Mouse (Mus musculus): ENCODE data around the gene Dnajc3. TPM values are rescaled to one million over a fixed set of nuclear protein-coding genes. Genes with fewer than 3 reads are reported as not detected.
A peak's percentile ranks its signal among the peaks of the same experiment; 100 is the strongest.

Gene Dnajc3
- polyA plus RNA-seq, 1 experiment from 2014 or later: 37.7 TPM

DNA sequence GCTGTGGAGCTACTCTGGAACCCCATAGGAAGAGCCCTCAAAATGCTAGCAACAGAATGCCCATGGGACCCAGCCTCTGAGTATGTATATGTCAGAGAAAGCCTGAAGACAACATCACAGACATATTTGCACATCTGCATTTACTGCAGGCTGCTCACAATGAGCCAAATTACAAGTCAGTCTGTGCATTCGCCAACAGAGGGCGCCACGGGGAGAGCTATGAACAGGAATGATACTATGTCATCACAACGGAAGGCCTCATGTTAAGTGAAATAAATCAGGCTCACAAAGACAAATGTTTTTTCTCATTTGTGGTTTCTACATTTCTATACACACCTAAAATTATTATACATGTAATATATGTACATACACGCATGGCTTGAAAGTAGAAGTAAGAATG lies 88.1 kb downstream of the Dnajc3 start:
- no peak for ATAC-seq
- WGBS (ENCODE audit: insufficient replicate concordance): 56% methylated on average over 5 of the region's 5 CpGs
- H3K27ac ChIP-seq: no peak overlapping the region
- H3K36me3 ChIP-seq: no peaks in the 10 kb centered on the region; the same call in 1 of the 2 replicates
- no peak overlapping the region for H3K4me3 ChIP-seq
- H3K9ac ChIP-seq: no peak overlapping the region
- H3K9me3 ChIP-seq (replicated peaks): no peaks in the 10 kb centered on the region
- no peaks in the 10 kb centered on the region for H3K27me3 ChIP-seq (replicated peaks)
- H3K4me2 ChIP-seq: no peak overlapping the region
- no peaks in the 10 kb centered on the region for H3K4me1 ChIP-seq

DNA sequence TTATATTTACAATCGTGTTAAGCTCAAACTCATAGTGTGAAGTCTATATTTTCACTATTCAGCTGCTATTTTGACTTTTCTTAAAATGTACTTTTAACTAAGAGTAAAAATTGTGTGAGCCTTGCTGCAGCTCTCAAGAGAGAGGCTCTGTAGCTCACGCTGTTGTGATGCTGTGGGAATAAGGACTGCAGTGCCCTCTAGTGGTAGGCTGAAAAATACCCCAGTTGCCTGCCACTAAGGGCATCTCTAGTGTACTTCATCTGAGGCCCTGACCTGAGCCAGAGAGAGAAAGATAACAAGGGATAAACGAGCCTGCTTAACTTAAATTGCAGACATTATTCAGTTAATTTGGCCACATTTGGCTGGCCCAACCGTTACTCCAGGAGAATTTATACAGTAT lies 89.4 kb downstream of the Dnajc3 start:
- no peak overlapping the region for H3K9ac ChIP-seq
- WGBS (ENCODE audit: insufficient replicate concordance): 28% methylated on average over 4 of the region's 4 CpGs
- H3K9me3 ChIP-seq (replicated peaks): no peaks in the 10 kb centered on the region
- peaks cover 4% of the 10 kb centered on the region for H3K36me3 ChIP-seq
- peak; percentile 87 for ATAC-seq
- no peak overlapping the region for H3K4me3 ChIP-seq
- H3K4me1 ChIP-seq: no peaks in the 10 kb centered on the region
- H3K27me3 ChIP-seq (replicated peaks): no peaks in the 10 kb centered on the region
- H3K4me2 ChIP-seq: no peak overlapping the region
- no peak overlapping the region for H3K27ac ChIP-seq

DNA sequence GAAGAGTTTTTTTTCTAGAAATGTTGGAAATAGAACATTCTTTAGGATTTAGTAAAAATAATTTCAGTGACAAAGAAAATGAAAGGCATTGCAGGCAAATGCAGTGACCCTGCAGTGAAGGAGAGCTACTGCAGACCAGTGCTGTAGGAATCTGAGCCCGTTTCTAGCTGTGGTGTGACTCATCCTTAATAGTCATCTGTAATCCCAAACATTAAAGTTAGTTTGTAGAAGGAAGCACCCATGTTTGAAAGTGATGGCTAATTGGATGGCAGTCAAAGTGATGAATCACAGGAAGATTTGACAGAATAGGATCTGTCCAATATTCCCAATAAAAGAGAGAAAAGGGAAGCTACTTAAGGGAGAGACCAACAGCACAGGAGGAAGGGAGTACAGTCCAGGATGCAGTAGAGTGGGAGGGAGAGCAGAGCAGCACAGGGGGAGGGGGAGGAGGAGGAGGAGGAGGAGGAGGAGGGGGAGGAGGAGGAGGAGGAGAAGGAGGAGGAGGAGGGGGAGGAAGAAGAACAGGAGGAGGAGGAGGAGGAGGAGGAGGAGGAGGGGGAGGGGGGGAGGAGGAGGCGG lies 90.0 kb downstream of the Dnajc3 start:
- Histone ChIP-seq H3K9ac (no peak overlapping the region), H3K4me3 (no peak overlapping the region), H3K4me2 (no peak overlapping the region), H3K27me3 (replicated peaks) (no peaks in the 10 kb centered on the region), H3K27ac (no peak overlapping the region), H3K9me3 (replicated peaks) (no peaks in the 10 kb centered on the region), H3K4me1 (no peaks in the 10 kb centered on the region), H3K36me3 (peaks cover 4% of the 10 kb centered on the region)
- WGBS (ENCODE audit: insufficient replicate concordance): 48% methylated on average over 2 of the region's 2 CpGs
- no peak for ATAC-seq

Other genes with a start within 250 kb of the Dnajc3 start
- gene Abcc4, start 231.8 kb upstream of the Dnajc3 start, polyA plus RNA-seq (2016; fragmentation: Nextera tagmentation; extraction: Ambion mirVana): 3.0 and 3.4 TPM in 2 replicates
- 0.17 and 0.30 TPM in 2 replicates for gene Cldn10, start 150.1 kb upstream of the Dnajc3 start, polyA plus RNA-seq (2016; fragmentation: Nextera tagmentation; extraction: Ambion mirVana)
- gene Dzip1, start 12.5 kb upstream of the Dnajc3 start, polyA plus RNA-seq (2016; fragmentation: Nextera tagmentation; extraction: Ambion mirVana): 3.0 and 3.4 TPM in 2 replicates
- 2.7 and 3.2 TPM in 2 replicates for gene Uggt2, start 161.5 kb downstream of the Dnajc3 start, polyA plus RNA-seq (2016; fragmentation: Nextera tagmentation; extraction: Ambion mirVana)
- not detected in 2 replicates for gene Hs6st3, start 200.4 kb downstream of the Dnajc3 start, polyA plus RNA-seq (2016; fragmentation: Nextera tagmentation; extraction: Ambion mirVana)